Mouse (Mus musculus) CH12.LX (cell line): ENCODE results near the gene Fat3.

ENCODE experiments used
- CTCF ChIP-seq, 2 experiments: IDR thresholded peaks in 1 of 2; conservative IDR thresholded peaks in 1 of 2; 2 replicates each; pipeline ENCODE4 v1.5.1; 2011 to 2012; ENCODE audit warnings: low read depth in 2 of 2, low read length in 2 of 2, improper control_type of control experiment in 1 of 2, inconsistent platforms in 1 of 2, mild to moderate bottlenecking in 1 of 2, moderate library complexity in 1 of 2
- E2F4 ChIP-seq: IDR thresholded peaks from 2 replicates; pipeline ENCODE4 v1.6.1; 2011; ENCODE audit warnings: low read depth, low read length, improper control_type of control experiment; ENCODE audit not compliant: insufficient replicate concordance
- EP300 ChIP-seq: IDR thresholded peaks from 2 replicates; pipeline ENCODE4 v1.6.1; 2011; ENCODE audit warnings: low read length, improper control_type of control experiment
- GABPA ChIP-seq: IDR thresholded peaks from 2 replicates; pipeline ENCODE4 v1.6.1; 2012; ENCODE audit warnings: low read depth, low read length, improper control_type of control experiment, inconsistent platforms; ENCODE audit not compliant: insufficient replicate concordance
- JUND ChIP-seq: conservative IDR thresholded peaks from 2 replicates; pipeline ENCODE4 v1.6.1; 2011; ENCODE audit warnings: low read depth, low read length, improper control_type of control experiment
- MAX ChIP-seq: IDR thresholded peaks from 2 replicates; pipeline ENCODE4 v1.6.1; 2011; ENCODE audit warnings: low read length, improper control_type of control experiment
- MXI1 ChIP-seq: IDR thresholded peaks from 2 replicates; pipeline ENCODE4 v1.6.1; 2011; ENCODE audit warnings: mild to moderate bottlenecking, low read depth, low read length, improper control_type of control experiment
- POLR2A ChIP-seq: IDR thresholded peaks from 2 replicates; pipeline ENCODE4 v1.6.1; 2011; ENCODE audit warnings: low read depth, mild to moderate bottlenecking, improper control_type of control experiment, low read length
- POLR2AphosphoS2 ChIP-seq: IDR thresholded peaks from 2 replicates; pipeline ENCODE4 v1.6.1; 2011; ENCODE audit warnings: low read depth, low read length, improper control_type of control experiment
- SIN3A ChIP-seq: IDR thresholded peaks from 2 replicates; pipeline ENCODE4 v1.6.1; 2012; ENCODE audit warnings: low read length, improper control_type of control experiment, inconsistent platforms
- UBTF ChIP-seq: IDR thresholded peaks from 2 replicates; pipeline ENCODE4 v1.6.1; 2012; ENCODE audit warnings: low read depth, mild to moderate bottlenecking, inconsistent platforms, low read length, improper control_type of control experiment, moderate library complexity

DNA sequence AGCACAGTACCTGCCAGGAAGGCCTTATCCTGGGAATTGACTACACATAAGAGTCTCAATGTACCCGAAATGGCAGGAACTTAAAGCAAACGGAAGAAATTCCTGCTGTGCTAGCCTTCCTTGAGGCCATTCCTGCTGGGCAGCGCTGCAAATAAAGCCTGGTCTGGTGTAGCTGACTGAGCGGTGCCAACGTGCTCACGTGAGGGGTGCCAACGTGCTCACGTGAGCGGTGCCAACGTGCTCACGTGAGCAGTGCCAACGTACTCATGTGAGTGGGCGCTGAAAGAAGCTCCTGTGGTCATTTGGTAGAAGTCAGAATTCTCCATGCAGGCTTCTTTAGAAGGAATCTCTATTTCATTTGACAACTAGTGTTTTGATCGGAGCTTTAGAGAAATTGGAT is 522.8 kb downstream of the Fat3 start:
- TF ChIP-seq POLR2A (no peak), POLR2AphosphoS2 (no peak), CTCF (conservative IDR thresholded peaks at IDR 0.05 in 1 of 2, IDR thresholded peaks at IDR 0.05 in 1 of 2; ENCODE audit: low read depth in 2 of 2, low read length in 2 of 2) (no peak), SIN3A (no peak), GABPA (no peak), UBTF (no peak), EP300 (no peak), JUND (no peak), MAX (no peak), E2F4 (no peak), MXI1 (no peak)
